Mouse (Mus musculus): Measurements from ENCODE around the gene Jmjd6. TPM values are rescaled to one million over a fixed set of nuclear protein-coding genes. Genes with fewer than 3 reads are reported as not detected.

Jmjd6 gene
- polyA plus RNA-seq (2012; rRNA removed): 7.5 and 10.0 TPM in 2 replicates

DNA sequence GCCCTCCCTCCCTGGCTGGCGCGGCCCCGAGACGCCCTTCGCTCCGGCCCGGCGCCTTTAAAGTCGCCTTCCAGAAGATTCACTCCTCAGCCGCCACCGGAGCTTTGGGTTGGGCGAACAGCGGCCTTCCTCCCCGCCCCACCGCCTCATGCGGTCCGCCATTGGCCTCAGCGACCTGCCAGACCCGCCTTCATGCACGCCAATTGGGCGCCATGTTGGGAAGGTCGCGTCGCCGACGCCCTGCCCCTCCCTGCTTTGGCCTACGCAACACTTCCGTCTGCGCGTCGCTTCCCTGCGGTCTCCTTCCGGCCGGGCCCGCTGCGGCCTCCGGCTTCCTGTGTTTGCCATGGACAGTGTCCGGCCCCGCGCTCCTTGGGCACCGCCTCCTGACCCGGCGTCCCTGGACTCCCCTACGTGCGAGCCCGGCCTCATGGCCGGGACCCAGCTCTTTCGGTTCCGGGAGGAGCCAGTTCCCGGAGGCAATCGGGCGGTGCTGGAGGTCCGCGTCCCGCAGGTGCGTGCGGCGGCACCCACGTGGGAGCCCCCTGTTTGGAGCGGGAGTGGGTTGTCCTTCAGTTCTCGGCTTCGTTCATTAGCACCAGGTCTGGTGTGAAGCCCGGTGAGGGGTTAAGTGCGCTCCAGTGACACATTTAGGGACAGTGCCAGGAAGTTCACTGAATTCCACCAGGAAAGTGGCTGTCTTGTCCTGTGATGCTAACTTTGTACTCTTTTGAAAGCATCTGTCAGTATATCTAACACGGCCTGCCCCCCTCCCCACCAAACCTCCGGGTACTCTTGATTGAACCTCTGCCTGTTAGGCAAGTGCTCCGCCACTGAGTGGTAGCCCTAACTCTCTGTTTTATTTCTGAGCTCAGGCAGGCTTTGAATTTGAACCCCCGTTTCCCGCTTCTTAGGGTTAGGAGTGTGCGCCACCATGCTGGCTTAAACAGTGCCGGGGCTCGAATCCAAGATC lies at the start of gene Jmjd6, which contains the start of gene Mettl23:
Gene Jmjd6, minus strand, starts transcription at position 189 of the 973 bp plus-strand sequence.
Gene Mettl23, plus strand, starts transcription at position 18 of the 973 bp plus-strand sequence.

DNA sequence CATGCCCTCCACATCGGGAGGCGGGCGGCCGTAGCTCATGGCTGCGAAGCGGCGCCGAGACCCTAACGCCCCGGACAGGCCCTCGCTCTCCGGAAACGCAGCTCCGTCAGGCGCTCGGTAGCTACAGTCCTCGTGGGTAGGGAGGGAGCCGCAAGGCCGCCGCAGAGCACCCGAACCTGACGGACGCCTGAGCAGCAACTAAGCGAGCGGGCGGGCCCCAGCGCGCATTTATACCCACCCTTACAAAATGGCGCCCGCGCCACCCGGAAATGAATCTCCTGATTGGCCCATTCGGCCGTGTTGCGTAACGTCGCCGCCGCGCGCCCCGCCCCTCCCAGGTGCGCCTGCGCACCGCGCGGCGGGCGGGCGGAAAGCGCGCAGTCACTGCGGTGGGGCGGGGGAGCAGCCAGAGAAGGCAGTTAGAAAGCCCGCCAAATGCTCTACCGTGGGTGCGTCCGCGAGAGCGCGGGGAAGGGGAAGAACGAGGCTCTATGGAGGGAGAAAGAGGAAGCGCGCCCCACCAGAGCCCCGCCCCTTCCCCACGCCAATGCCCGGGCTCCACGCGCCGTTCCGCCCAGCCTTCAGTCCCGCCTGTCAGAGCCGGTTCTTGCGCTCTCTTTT lies 9.8 kb upstream of the Jmjd6 start, which contains the start of gene Srsf2:
Gene Srsf2, minus strand, starts transcription at position 204 of the 621 bp plus-strand sequence.

DNA sequence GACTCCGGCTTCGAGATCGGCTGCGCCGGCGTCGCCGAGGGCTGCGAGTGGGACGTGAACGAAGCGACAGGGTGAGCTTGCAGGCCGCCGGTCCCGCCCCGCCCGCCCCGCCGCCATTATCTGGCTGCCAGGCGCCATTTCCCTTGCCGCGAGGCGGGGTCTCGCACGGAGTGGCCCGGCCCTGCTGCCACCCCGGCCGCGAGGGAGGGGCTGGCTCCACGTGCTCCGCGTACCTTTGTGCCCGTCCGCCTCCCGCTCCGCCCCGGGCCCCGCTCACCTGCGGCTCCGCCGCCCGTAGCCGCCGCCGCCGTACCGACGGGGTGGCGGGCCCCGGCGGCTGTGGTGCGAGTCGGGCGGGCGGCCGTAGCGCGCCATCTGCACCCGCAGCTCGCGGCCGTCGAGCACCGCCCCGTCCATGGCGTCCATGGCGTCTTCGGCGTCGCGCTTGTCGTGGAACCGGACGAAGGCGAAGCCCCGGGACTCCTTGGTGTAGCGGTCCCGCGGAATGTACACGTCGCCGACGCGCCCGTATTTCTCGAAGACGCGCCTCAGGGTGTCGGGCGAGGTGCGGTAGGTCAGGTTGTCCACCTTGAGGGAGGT lies 9.1 kb upstream of the Jmjd6 start, which contains the start of gene Mfsd11:
Gene Mfsd11, plus strand, starts transcription at position 150 of the 600 bp plus-strand sequence.

DNA sequence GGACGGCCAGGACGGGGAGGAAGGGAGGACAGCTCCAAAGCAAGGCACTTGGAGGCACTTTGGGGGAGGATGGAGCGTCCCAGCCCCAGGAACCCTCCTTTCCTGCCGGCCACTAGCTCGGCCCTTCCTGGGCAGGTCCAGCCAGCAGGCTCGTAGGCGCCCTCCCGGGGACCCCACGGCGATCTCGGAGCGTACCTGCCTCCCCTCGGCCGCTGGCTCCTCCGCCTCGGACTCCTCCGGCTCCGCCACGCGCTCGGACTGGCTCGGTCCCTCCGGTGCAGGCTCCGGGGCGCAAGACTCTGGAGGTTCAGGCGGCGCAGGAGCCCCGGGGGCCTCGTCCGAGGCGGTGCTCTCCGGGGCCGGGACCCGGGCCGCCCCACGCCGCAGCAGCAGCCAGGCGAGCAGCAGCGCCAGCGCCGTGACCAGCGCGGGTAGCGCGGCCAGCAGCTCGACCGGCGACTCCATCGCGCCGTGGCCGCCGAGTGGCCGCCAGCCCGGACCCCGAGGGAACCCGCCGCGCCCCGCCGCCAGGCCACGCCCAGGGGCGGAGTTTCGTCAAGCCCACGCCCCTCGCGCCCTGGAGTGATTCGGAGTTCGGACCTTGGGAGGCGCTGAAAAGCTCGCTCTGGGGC lies 15.6 kb downstream of the Jmjd6 start, which contains the start of gene Mxra7:
Gene Mxra7, minus strand, starts transcription at position 513 of the 632 bp plus-strand sequence.

Other genes starting within 250 kb of the Jmjd6 start
- 19.1 and 19.6 TPM in 2 replicates for gene Rhbdf2, start 216.4 kb downstream of the Jmjd6 start, polyA plus RNA-seq (2012; rRNA removed)
- gene Prcd, start 189.9 kb downstream of the Jmjd6 start, polyA plus RNA-seq (2012; rRNA removed): 0.45 and 0.75 TPM in 2 replicates
- 21.5 and 28.4 TPM in 2 replicates for gene Cygb, start 189.1 kb downstream of the Jmjd6 start, polyA plus RNA-seq (2012; rRNA removed)
- not detected in 2 replicates for gene St6galnac1, start 67.9 kb downstream of the Jmjd6 start, polyA plus RNA-seq (2012; rRNA removed)
- gene Mxra7, start 15.4 kb downstream of the Jmjd6 start, polyA plus RNA-seq (2012; rRNA removed): 44.7 and 91.7 TPM in 2 replicates
- gene Mettl23, start 171 bp downstream of the Jmjd6 start, polyA plus RNA-seq (2012; rRNA removed): 7.8 and 13.4 TPM in 2 replicates
- 13.2 and 17.1 TPM in 2 replicates for gene Mfsd11, start 9.0 kb upstream of the Jmjd6 start, polyA plus RNA-seq (2012; rRNA removed)
- 241 and 393 TPM in 2 replicates for gene Srsf2, start 9.6 kb upstream of the Jmjd6 start, polyA plus RNA-seq (2012; rRNA removed)
- gene Mgat5b, start 75.4 kb upstream of the Jmjd6 start, polyA plus RNA-seq (2012; rRNA removed): 0.89 and 0.91 TPM in 2 replicates

Data from stomach, adult 2 months (tissue).